Mouse (Mus musculus) brain, embryonic 14.5 days (tissue): Measurements from ENCODE around the gene Cdca3.

Source experiments
- CTCF ChIP-seq: fragments of 200-500 bp; IDR thresholded peaks from 2 replicates; pipeline ENCODE4 v1.5.1; 2012; ENCODE audit warnings: inconsistent platforms, mild to moderate bottlenecking, moderate library complexity, borderline replicate concordance; ENCODE audit not compliant: insufficient read depth, insufficient read length; ENCODE audit errors: extremely low read depth
- POLR2A ChIP-seq: fragments of 200-500 bp; IDR thresholded peaks from 2 replicates; pipeline ENCODE4 v1.6.1; 2012; ENCODE audit warnings: mild to moderate bottlenecking, inconsistent platforms, borderline replicate concordance; ENCODE audit not compliant: poor library complexity, insufficient read depth, insufficient read length, severe bottlenecking; ENCODE audit errors: extremely low read depth

GRCm38 (mm10) chr6:124859725-124860124 lies 30.4 kb downstream of the Cdca3 start:
- TF ChIP-seq CTCF (peak; percentile 90), POLR2A (no peak)
